Mouse (Mus musculus) heart, embryonic 11.5 days (tissue): ENCODE data around the gene Tmem135. TPM values are rescaled to one million over a fixed set of nuclear protein-coding genes. Genes with fewer than 3 reads are reported as not detected.
A peak's percentile ranks its signal among the peaks of the same experiment; 100 is the strongest.

ENCODE experiments used
- ATAC-seq: fragments of 200-750 bp; cut with Nextera tagmentation; replicated peaks from 2 replicates; pipeline ENCODE4 v1.8.0; 2017; ENCODE audit warnings: moderate library complexity; ENCODE audit not compliant: insufficient number of reproducible peaks, low FRiP score, low TSS enrichment
- H3K27ac ChIP-seq: fragments of 300-500 bp; sonication (generic); 2 replicates; pipeline ENCODE4 v1.5.1; 2014; ENCODE audit warnings: mild to moderate bottlenecking, low read depth, low read length
- H3K27me3 ChIP-seq: fragments of 300-500 bp; sonication (generic); 2 replicates; pipeline ENCODE4 v1.6.1; 2014; ENCODE audit warnings: mild to moderate bottlenecking, low read length, mixed read lengths; ENCODE audit not compliant: control insufficient read depth, insufficient read depth
- H3K36me3 ChIP-seq: fragments of 300-500 bp; sonication (generic); 2 replicates; pipeline ENCODE4 v1.6.1; 2014; ENCODE audit warnings: mild to moderate bottlenecking, low read length, moderate library complexity, mixed read lengths; ENCODE audit not compliant: control insufficient read depth, insufficient read depth
- H3K4me1 ChIP-seq: fragments of 300-500 bp; sonication (generic); 2 replicates; pipeline ENCODE4 v1.6.1; 2014; ENCODE audit warnings: low read length; ENCODE audit not compliant: control insufficient read depth, insufficient read depth
- H3K4me2 ChIP-seq: fragments of 300-500 bp; sonication (generic); 2 replicates; pipeline ENCODE4 v1.6.1; 2014; ENCODE audit warnings: mild to moderate bottlenecking, moderate library complexity
- H3K4me3 ChIP-seq: fragments of 300-500 bp; sonication (generic); 2 replicates; pipeline ENCODE4 v1.5.1; 2014; ENCODE audit warnings: low read depth, low read length
- H3K9ac ChIP-seq: fragments of 300-500 bp; sonication (generic); 2 replicates; pipeline ENCODE4 v1.6.1; 2014; ENCODE audit warnings: mild to moderate bottlenecking, low read depth, low read length, moderate library complexity
- H3K9me3 ChIP-seq: fragments of 300-500 bp; sonication (generic); replicated peaks from 2 replicates; pipeline ENCODE4 v1.6.1; 2016; ENCODE audit warnings: low read length; ENCODE audit not compliant: control insufficient read depth
- WGBS: fragments of 180-500 bp; shearing (Covaris S2); extraction: QIAGEN DNeasy Blood & Tissue Kit; methylation state at CpG from one replicate; pipeline ENCODE4 v1.1.7; 2014; ENCODE audit not compliant: insufficient replicate concordance; 5-methylcytosine and 5-hydroxymethylcytosine counted together
- polyA plus RNA-seq: library from polyadenylated mRNA; unstranded; fragments of >200 nt; fragmentation: Nextera tagmentation; extraction: Ambion mirVana; gene quantifications from 2 replicates; pipeline ENCODE4 v1.2.1, GENCODE M21; 2014

Tmem135 gene
- 27.2 and 30.4 TPM in 2 replicates for polyA plus RNA-seq

DNA sequence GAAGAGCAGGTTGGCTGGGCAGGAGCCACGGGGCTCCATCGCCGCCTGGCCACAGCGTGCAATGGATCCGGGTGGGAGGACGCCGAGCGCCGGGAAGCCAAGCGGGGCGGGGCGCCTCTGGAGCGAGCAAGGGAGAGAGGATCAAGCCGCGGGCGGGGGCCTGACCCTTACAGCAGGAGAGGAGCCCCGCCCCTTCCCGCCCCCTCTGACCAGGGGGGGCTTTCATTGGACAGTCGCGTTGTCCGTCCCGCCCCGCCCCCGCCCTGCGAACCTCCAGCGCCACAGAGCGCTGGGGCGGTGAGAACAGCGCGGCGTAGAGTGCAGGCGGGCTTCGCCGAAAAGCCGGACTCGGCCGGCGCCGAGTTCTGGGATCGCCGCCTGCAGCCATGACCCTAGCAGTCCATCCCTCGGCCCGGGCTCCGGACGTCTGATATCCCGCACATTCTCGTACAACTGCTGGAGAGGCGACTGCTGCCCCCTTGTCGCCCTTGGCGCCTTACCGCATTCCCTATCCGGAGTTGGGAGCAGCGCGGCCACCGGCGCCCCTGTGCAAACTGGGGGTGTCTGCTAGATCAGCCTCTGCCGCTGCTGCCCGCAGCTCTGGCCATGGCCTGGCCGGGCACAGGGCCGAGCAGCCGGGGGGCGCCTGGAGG lies at the start of gene Tmem135, which contains the start of gene Fzd4:
TSS of gene Tmem135 (minus strand) at position 142 of the 653 bp plus-strand sequence.
TSS of gene Fzd4 (plus strand) at position 275 of the 653 bp plus-strand sequence.
- Histone ChIP-seq H3K27ac (peak within 1 kb of the TSS; percentile 95), H3K9ac (peak within 1 kb of the TSS; percentile 90), H3K36me3 (peaks cover 3% of the 10 kb centered on the region; the same call in 1 of the 2 replicates), H3K4me2 (peak within 1 kb of the TSS; percentile 97), H3K4me1 (peaks cover 9% of the 10 kb centered on the region; the same call in 1 of the 2 replicates), H3K27me3 (no peaks in the 10 kb centered on the region), H3K9me3 (no peaks in the 10 kb centered on the region), H3K4me3 (peak within 1 kb of the TSS; percentile 89)
- ATAC-seq: peak; percentile 97
- WGBS: under 1% methylated on average over 58 of the region's 62 CpGs

DNA sequence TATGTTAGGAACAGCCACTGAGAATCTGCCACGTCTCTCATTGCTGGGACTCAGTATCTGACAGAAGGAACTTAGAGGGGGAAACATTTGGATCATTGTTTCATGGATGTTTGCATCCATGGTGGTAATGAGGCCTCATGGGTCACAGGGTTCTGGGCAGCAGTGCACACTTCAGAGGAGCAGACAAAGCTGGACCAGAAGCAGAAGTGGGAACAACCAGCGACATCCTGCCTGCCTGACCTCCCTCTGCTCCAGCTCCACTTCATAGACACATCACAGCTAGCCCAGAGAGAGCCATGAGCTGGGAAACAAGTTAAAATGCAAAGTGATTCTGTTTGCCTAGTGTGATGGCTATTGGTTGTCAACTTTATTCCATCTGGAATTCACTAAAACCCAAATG lies 46.3 kb upstream of the Tmem135 start:
- H3K27ac ChIP-seq: no peak overlapping the region
- ATAC-seq: no peak
- H3K4me3 ChIP-seq: no peak overlapping the region
- no peaks in the 10 kb centered on the region for H3K36me3 ChIP-seq
- no peak overlapping the region for H3K9ac ChIP-seq
- no peaks in the 10 kb centered on the region for H3K9me3 ChIP-seq
- no peaks in the 10 kb centered on the region for H3K27me3 ChIP-seq
- 69% methylated on average over 2 of the region's 2 CpGs for WGBS
- H3K4me2 ChIP-seq: no peak overlapping the region
- no peaks in the 10 kb centered on the region for H3K4me1 ChIP-seq

DNA sequence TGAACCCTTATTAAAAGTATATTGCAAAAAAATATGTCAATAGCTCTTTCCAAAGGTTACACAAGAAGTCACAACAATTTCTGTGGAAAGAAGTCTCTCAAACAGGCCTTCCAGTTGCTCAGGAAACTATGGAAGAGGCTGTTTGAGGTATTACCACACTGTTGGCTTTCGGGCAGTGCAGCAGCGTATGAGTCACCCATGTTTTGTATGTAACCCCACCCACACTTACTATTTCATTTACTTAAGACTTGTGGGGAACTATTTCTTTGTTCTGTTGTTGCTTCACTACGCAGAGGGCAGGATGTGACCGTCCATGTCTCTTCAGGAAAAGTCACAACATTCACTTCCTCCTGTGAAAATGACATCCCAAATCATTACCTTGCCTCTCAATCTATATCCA lies 41.1 kb upstream of the Tmem135 start:
- Histone ChIP-seq H3K36me3 (no peaks in the 10 kb centered on the region), H3K4me2 (no peak overlapping the region), H3K27me3 (no peaks in the 10 kb centered on the region), H3K4me1 (no peaks in the 10 kb centered on the region), H3K4me3 (no peak overlapping the region), H3K9ac (no peak overlapping the region), H3K9me3 (no peaks in the 10 kb centered on the region), H3K27ac (no peak overlapping the region)
- ATAC-seq: no peak
- 72% methylated on average over 4 of the region's 4 CpGs for WGBS

DNA sequence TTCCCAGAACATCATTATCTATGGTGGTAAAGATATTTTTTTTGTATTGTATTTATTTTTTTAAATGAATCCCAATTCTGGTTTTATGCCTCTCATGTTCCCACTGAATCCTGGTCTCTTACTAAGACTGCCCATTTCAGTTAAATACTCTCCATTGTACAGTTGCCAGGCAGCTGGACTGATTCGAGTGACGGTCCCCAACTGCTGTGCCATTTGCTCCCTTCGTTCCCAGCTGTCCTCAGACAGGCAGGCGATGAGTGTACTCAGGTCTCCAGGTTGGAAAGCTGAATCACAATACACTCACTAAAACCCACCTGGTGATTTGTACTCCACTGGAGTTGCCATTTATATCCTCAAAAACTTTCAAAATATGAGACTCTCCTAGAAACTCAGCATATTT lies 38.2 kb upstream of the Tmem135 start:
- 67% methylated on average over 4 of the region's 4 CpGs for WGBS
- H3K9me3 ChIP-seq: no peaks in the 10 kb centered on the region
- no peaks in the 10 kb centered on the region for H3K4me1 ChIP-seq
- H3K27ac ChIP-seq: no peak overlapping the region
- H3K9ac ChIP-seq: no peak overlapping the region
- no peaks in the 10 kb centered on the region for H3K27me3 ChIP-seq
- H3K4me2 ChIP-seq: no peak overlapping the region
- H3K4me3 ChIP-seq: no peak overlapping the region
- no peak for ATAC-seq
- H3K36me3 ChIP-seq: no peaks in the 10 kb centered on the region

DNA sequence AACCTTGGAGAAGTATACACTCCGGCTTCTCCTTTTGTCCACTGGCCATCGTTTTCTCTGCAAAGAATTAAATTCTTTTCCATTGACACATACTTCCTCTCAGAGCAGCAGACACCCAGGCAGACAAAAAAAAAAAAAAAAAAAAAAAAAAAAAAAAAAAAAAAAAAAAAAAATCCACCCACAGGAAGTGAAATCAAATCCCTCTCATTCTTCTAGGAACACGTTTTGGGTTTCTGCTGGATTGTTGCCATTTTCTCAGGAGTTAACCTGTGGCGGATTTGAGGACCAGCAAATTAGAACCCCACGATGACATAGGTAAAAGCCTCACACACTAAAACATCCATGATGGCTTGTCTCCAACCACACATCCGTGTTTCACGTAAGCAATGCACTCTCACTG lies 37.3 kb upstream of the Tmem135 start:
- no peak overlapping the region for H3K27ac ChIP-seq
- no peaks in the 10 kb centered on the region for H3K27me3 ChIP-seq
- no peak for ATAC-seq
- H3K36me3 ChIP-seq: no peaks in the 10 kb centered on the region
- H3K9ac ChIP-seq: no peak overlapping the region
- no peaks in the 10 kb centered on the region for H3K4me1 ChIP-seq
- 60% methylated on average over 7 of the region's 7 CpGs for WGBS
- no peak overlapping the region for H3K4me3 ChIP-seq
- no peak overlapping the region for H3K4me2 ChIP-seq
- H3K9me3 ChIP-seq: no peaks in the 10 kb centered on the region

DNA sequence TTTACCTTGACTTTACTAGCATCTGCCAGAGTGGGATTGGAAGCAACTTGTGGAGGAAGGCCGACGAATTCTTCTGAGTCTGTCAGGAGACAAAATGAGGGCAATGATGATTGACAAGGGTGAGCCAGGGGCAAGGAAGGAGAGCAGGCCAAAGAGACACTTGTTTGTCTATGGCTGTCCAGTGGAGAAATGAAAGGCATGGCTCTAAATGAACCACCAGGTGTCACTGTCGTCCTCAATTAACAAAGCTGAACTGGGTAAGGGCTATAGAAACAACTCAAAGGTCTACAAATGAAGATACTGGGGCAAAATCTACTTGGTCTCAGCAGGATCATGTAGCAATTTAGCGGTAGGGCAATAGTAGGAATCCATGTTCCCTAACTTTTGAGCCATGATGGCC lies 33.6 kb upstream of the Tmem135 start:
- Histone ChIP-seq H3K36me3 (no peaks in the 10 kb centered on the region), H3K27ac (no peak overlapping the region), H3K4me1 (no peaks in the 10 kb centered on the region), H3K27me3 (no peaks in the 10 kb centered on the region), H3K9me3 (no peaks in the 10 kb centered on the region), H3K9ac (no peak overlapping the region), H3K4me3 (no peak overlapping the region), H3K4me2 (no peak overlapping the region)
- whole genome bisulfite sequencing: 34% methylated on average over 4 of the region's 4 CpGs
- 0 out of 2 replicates have a peak, but pooled peaks have one; percentile 42 for ATAC-seq

DNA sequence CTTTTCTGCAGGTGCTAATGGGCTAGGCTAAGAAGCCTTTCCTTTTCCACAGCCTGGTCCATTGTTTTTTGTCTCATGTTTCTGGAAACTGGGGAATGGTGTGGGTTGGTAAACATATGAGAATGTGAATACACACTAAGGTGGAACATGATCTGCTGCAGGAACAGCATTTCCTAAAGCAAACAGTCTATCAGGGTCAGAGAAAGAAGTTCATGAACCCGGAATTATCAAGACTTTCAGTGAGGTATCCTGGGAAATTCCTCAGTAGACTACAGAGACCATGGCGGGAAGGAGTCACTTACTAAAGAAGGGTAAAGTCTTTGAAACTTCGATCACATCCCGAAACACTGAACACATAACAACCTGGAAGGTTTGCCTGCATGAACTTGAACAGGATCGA lies 32.4 kb upstream of the Tmem135 start:
- no peak overlapping the region for H3K9ac ChIP-seq
- no peak for ATAC-seq
- H3K4me1 ChIP-seq: no peaks in the 10 kb centered on the region
- no peaks in the 10 kb centered on the region for H3K36me3 ChIP-seq
- H3K27me3 ChIP-seq: no peaks in the 10 kb centered on the region
- no peak overlapping the region for H3K4me3 ChIP-seq
- no peaks in the 10 kb centered on the region for H3K9me3 ChIP-seq
- 66% methylated on average over 5 of the region's 5 CpGs for WGBS
- no peak overlapping the region for H3K4me2 ChIP-seq
- H3K27ac ChIP-seq: no peak overlapping the region

DNA sequence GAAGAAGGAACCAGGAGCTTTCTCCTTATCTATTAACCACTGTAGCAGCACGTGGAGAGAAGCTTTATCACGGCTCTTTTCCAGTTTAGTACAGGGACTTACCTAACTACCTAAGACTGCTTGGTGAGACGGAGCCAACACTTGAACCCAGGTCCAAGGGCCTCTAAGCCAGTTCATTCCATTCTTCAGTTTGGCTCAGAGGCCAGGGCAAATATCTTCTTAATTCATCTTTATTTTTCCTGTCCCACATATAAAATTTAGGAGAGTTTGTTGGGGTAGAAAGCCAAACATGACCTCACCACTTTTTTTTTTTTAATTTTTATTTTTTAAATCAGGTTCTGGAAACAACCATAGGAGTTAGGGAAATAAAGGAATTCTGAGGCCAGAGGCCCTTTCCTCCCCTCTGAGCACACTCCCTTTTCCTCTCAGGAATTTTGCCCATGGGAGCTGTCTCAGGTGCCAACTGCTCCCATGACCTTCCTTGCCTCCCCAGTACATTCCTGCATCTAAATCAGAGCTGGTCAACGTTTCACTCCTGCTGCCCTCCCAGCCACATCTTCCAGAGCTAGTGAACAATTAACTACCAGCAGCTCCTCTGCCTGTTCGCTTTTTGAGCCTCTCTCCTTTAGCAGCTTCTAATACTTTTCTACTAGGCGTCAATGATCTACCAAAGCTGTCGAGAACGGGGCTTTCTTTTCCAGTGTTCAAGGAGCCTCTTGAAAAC lies 30.0 kb upstream of the Tmem135 start:
- H3K4me2 ChIP-seq: no peak overlapping the region
- no peaks in the 10 kb centered on the region for H3K27me3 ChIP-seq
- H3K4me1 ChIP-seq: no peaks in the 10 kb centered on the region
- no peak overlapping the region for H3K27ac ChIP-seq
- ATAC-seq: no peak
- H3K36me3 ChIP-seq: no peaks in the 10 kb centered on the region
- no peak overlapping the region for H3K9ac ChIP-seq
- H3K9me3 ChIP-seq: no peaks in the 10 kb centered on the region
- no peak overlapping the region for H3K4me3 ChIP-seq
- WGBS: 33% methylated on average over 8 of the region's 8 CpGs
